Comparison of ENCODE assay signal across 21 mouse cellular contexts in genomic region chr1:41153174-41153999, GRCm38 (mm10).
DNase-seq lines count a peak whose midpoint lies in the region; ATAC-seq lines count a peak whose summit lies in the region.
"Had no signal": no experiment of that assay in that cellular context is flagged by ENCODE, and none has a peak within 500 bp of the region (broad histone marks: within the 10 kb centered on the region; RNA-seq: fewer than 3 reads in every experiment).

No protein-coding gene starts in this region.

- H3K9me3 ChIP-seq in neural tube, embryonic 11.5 days (ENCODE audit: control insufficient read depth, low read length): no peaks in the 10 kb centered on the region
- H3K9me3 ChIP-seq in neural tube, embryonic 15.5 days (replicated peaks): no peaks in the 10 kb centered on the region
- H3K9me3 ChIP-seq in forebrain, embryonic 15.5 days: no peaks in the 10 kb centered on the region
- H3K9me3 ChIP-seq in neural tube, embryonic 13.5 days: no peaks in the 10 kb centered on the region
- H3K9me3 ChIP-seq in limb, embryonic 10.5 days (replicated peaks): no peaks in the 10 kb centered on the region
- H3K9me3 ChIP-seq: embryonic facial prominence, embryonic 15.5 days; limb, embryonic 15.5 days had no signal

- H3K27ac ChIP-seq in neural tube, embryonic 11.5 days (ENCODE audit: low read depth, low read length): no peak overlapping the region
- no peak overlapping the region for H3K27ac ChIP-seq in neural tube, embryonic 15.5 days (replicated peaks)
- peak overlapping the region; percentile 77 for H3K27ac ChIP-seq in forebrain, embryonic 15.5 days (replicated peaks)
- H3K27ac ChIP-seq in neural tube, embryonic 13.5 days (replicated peaks): 0 out of 2 replicates have a peak overlapping the region, but pooled peaks have one; percentile 20
- no peak overlapping the region for H3K27ac ChIP-seq in limb, embryonic 10.5 days
- H3K27ac ChIP-seq: embryonic facial prominence, embryonic 15.5 days; layer of hippocampus, adult 2 months; limb, embryonic 15.5 days had no signal

- H3K4me1 ChIP-seq in neural tube, embryonic 11.5 days (ENCODE audit: control insufficient read depth, insufficient read depth, low read length): peaks cover 8% of the 10 kb centered on the region; the same call in 1 of the 2 replicates
- peaks cover 32% of the 10 kb centered on the region for H3K4me1 ChIP-seq in neural tube, embryonic 15.5 days
- H3K4me1 ChIP-seq in forebrain, embryonic 15.5 days: peaks cover 54% of the 10 kb centered on the region
- H3K4me1 ChIP-seq in neural tube, embryonic 13.5 days (replicated peaks): peaks cover 39% of the 10 kb centered on the region
- H3K4me1 ChIP-seq in limb, embryonic 10.5 days: no peaks in the 10 kb centered on the region
- H3K4me1 ChIP-seq: limb, embryonic 15.5 days; megakaryocyte, embryonic 14.5 days had no signal

- no peak overlapping the region for H3K4me2 ChIP-seq in neural tube, embryonic 11.5 days (ENCODE audit: low read depth)
- no peak overlapping the region for H3K4me2 ChIP-seq in neural tube, embryonic 15.5 days
- no peak overlapping the region; the same call in 1 of the 2 replicates for H3K4me2 ChIP-seq in forebrain, embryonic 15.5 days (replicated peaks)
- H3K4me2 ChIP-seq in neural tube, embryonic 13.5 days: no peak overlapping the region
- H3K4me2 ChIP-seq: embryonic facial prominence, embryonic 15.5 days; limb, embryonic 15.5 days had no signal

- DNase-seq in neural tube, embryonic 11.5 days (ENCODE audit: low spot score): peak; percentile 30
- peak; percentile 33 for DNase-seq in mesoderm, embryonic 11.5 days (ENCODE audit: low read depth, low spot score)
- no peak for DNase-seq in layer of hippocampus, adult 18-20 months (ENCODE audit: low spot score in 2 of 2)
- no peak for DNase-seq in thymus, postnatal 10 days (ENCODE audit: low spot score in 2 of 2)
- DNase-seq in limb, embryonic 10.5 days (ENCODE audit: low spot score): no peak
- DNase-seq: adrenal gland, postnatal 10 days; cerebellum, adult 11 months; gastrocnemius, postnatal 36 days; layer of hippocampus, postnatal 36 days; lung, adult 2 months; right cerebral cortex, postnatal 14 days; spleen, adult 18-20 months; thymus, postnatal 4 days had no signal

- 43% methylated on average over 14 of the region's 14 CpGs for WGBS in neural tube, embryonic 11.5 days
- WGBS in neural tube, embryonic 15.5 days: 23% methylated on average over 14 of the region's 14 CpGs
- 14% methylated on average over 14 of the region's 14 CpGs for WGBS in forebrain, embryonic 15.5 days
- WGBS in neural tube, embryonic 13.5 days: 29% methylated on average over 14 of the region's 14 CpGs
- WGBS in limb, embryonic 10.5 days: 84% methylated on average over 14 of the region's 14 CpGs

- no peaks in the 10 kb centered on the region for H3K27me3 ChIP-seq in neural tube, embryonic 11.5 days (ENCODE audit: control insufficient read depth, insufficient read depth, low read length)
- H3K27me3 ChIP-seq in neural tube, embryonic 15.5 days (replicated peaks): 0 out of 2 replicates have a peak, but pooled peaks cover 7% of the 10 kb centered on the region
- H3K27me3 ChIP-seq in forebrain, embryonic 15.5 days: no peaks in the 10 kb centered on the region
- no peaks in the 10 kb centered on the region for H3K27me3 ChIP-seq in neural tube, embryonic 13.5 days
- H3K27me3 ChIP-seq in limb, embryonic 10.5 days (ENCODE audit: low read depth, poor library complexity, severe bottlenecking): no peaks in the 10 kb centered on the region
- H3K27me3 ChIP-seq: embryonic facial prominence, embryonic 15.5 days; limb, embryonic 15.5 days; megakaryocyte, embryonic 14.5 days had no signal

- H3K9ac ChIP-seq in neural tube, embryonic 11.5 days (ENCODE audit: low read length): no peak overlapping the region
- H3K9ac ChIP-seq in neural tube, embryonic 15.5 days (replicated peaks): no peak overlapping the region
- H3K9ac ChIP-seq in forebrain, embryonic 15.5 days (replicated peaks): no peak overlapping the region
- no peak overlapping the region for H3K9ac ChIP-seq in neural tube, embryonic 13.5 days
- H3K9ac ChIP-seq: embryonic facial prominence, embryonic 15.5 days; limb, embryonic 15.5 days had no signal

- H3K4me3 ChIP-seq in neural tube, embryonic 11.5 days (ENCODE audit: low read depth, low read length): no peak overlapping the region
- no peak overlapping the region for H3K4me3 ChIP-seq in neural tube, embryonic 15.5 days (replicated peaks)
- H3K4me3 ChIP-seq in forebrain, embryonic 15.5 days: no peak overlapping the region
- no peak overlapping the region for H3K4me3 ChIP-seq in neural tube, embryonic 13.5 days
- no peak overlapping the region for H3K4me3 ChIP-seq in limb, embryonic 10.5 days
- H3K4me3 ChIP-seq: embryonic facial prominence, embryonic 15.5 days; layer of hippocampus, adult 2 months; limb, embryonic 15.5 days; megakaryocyte, embryonic 14.5 days had no signal

- H3K36me3 ChIP-seq in neural tube, embryonic 11.5 days (ENCODE audit: control insufficient read depth, insufficient read depth, low read length): no peaks in the 10 kb centered on the region
- no peaks in the 10 kb centered on the region for H3K36me3 ChIP-seq in neural tube, embryonic 15.5 days
- H3K36me3 ChIP-seq in forebrain, embryonic 15.5 days: no peaks in the 10 kb centered on the region
- no peaks in the 10 kb centered on the region for H3K36me3 ChIP-seq in neural tube, embryonic 13.5 days
- H3K36me3 ChIP-seq in limb, embryonic 10.5 days: no peaks in the 10 kb centered on the region
- H3K36me3 ChIP-seq: embryonic facial prominence, embryonic 15.5 days; limb, embryonic 15.5 days had no signal

- ATAC-seq in neural tube, embryonic 11.5 days (ENCODE audit: insufficient read depth, low FRiP score, low TSS enrichment): peak; percentile 58
- ATAC-seq in neural tube, embryonic 15.5 days (ENCODE audit: low FRiP score): no peak
- ATAC-seq in forebrain, embryonic 15.5 days (replicated peaks): peak; percentile 38
- peak; percentile 36; the same call in 1 of the 2 replicates for ATAC-seq in neural tube, embryonic 13.5 days (ENCODE audit: low read depth)
- ATAC-seq: intestine, embryonic 16.5 days had no signal

Comparison
In these comparisons a context has a peak if more than half of its experiments do, and no peak if none do; other contexts are left out.
1. H3K27ac ChIP-seq: peak in forebrain, embryonic 15.5 days (single experiment) and neural tube, embryonic 13.5 days (single experiment); none in neural tube, embryonic 11.5 days (single experiment), neural tube, embryonic 15.5 days (single experiment) and limb, embryonic 10.5 days (single experiment).
2. DNase-seq: peak in neural tube, embryonic 11.5 days (single experiment) and mesoderm, embryonic 11.5 days (single experiment); none in layer of hippocampus, adult 18-20 months (0 of 2), thymus, postnatal 10 days (0 of 2) and limb, embryonic 10.5 days (single experiment).